Mouse (Mus musculus) erythroblast, embryonic 14.5 days (primary cell): ENCODE results near the gene Cmtm2b. TPM values are rescaled to one million over a fixed set of nuclear protein-coding genes. Genes with fewer than 3 reads are reported as not detected.
"Not testable (repeated sequence)": the region's sequence is repeated elsewhere in the genome, so short reads cannot be mapped to it uniquely, and the experiment has no call there.

Experiments used
- H3K27me3 ChIP-seq: 2 replicates; pipeline ENCODE4 v1.6.1; 2012; ENCODE audit warnings: inconsistent platforms; ENCODE audit not compliant: control insufficient read depth
- H3K36me3 ChIP-seq: 2 replicates; pipeline ENCODE4 v1.6.1; 2012; ENCODE audit warnings: mild to moderate bottlenecking, inconsistent platforms; ENCODE audit not compliant: control insufficient read depth
- H3K4me1 ChIP-seq: 2 replicates; pipeline ENCODE4 v1.6.1; 2012; ENCODE audit warnings: inconsistent platforms; ENCODE audit not compliant: control insufficient read depth
- H3K4me3 ChIP-seq: replicated peaks from 2 replicates; pipeline ENCODE3; 2012; ENCODE audit warnings: moderate library complexity, mild to moderate bottlenecking, inconsistent platforms
- H3K9me3 ChIP-seq: 2 replicates; pipeline ENCODE4 v1.6.1; 2012; ENCODE audit warnings: low read length, inconsistent platforms, mixed read lengths; ENCODE audit not compliant: control insufficient read depth
- GATA1 ChIP-seq: IDR thresholded peaks from 2 replicates; pipeline ENCODE4 v1.6.1; 2012; ENCODE audit warnings: low read length, inconsistent platforms, mixed read lengths
- TAL1 ChIP-seq: IDR thresholded peaks from 3 replicates; pipeline ENCODE4 v1.6.1; 2012; ENCODE audit warnings: low read length, inconsistent platforms, mixed read lengths
- polyA plus RNA-seq: library from polyadenylated mRNA; stranded (reverse); fragments of >175 nt; gene quantifications from 2 replicates; pipeline ENCODE4 v1.2.3, GENCODE M21; 2012

Cmtm2b gene
- not detected in 2 replicates for polyA plus RNA-seq

GRCm38 (mm10) chr8:104321930-104322329, at the start of gene Cmtm2b:
Gene Cmtm2b (plus strand): TSS chr8:104322230.
- not testable (repeated sequence) for H3K9me3 ChIP-seq, H3K4me3 ChIP-seq, H3K27me3 ChIP-seq

GRCm38 (mm10) chr8:104293081-104293480, 28.9 kb upstream of the Cmtm2b start, which contains the start of gene Cmtm2a:
Gene Cmtm2a (minus strand): TSS chr8:104293181.
- H3K36me3 ChIP-seq, H3K4me3 ChIP-seq, H3K4me1 ChIP-seq: not testable (repeated sequence)

More at GRCm38 (mm10) chr8:104321930-104322329, at the start of gene Cmtm2b:
- H3K36me3 ChIP-seq, H3K4me1 ChIP-seq: not testable (repeated sequence)

GRCm38 (mm10) chr8:104294396-104294795, 27.6 kb upstream of the Cmtm2b start:
- Histone ChIP-seq H3K9me3 (no peaks in the 10 kb centered on the region), H3K4me1 (no peaks in the 10 kb centered on the region; the same call in 1 of the 2 replicates), H3K4me3 (no peak overlapping the region), H3K27me3 (no peaks in the 10 kb centered on the region), H3K36me3 (no peaks in the 10 kb centered on the region)
- TF ChIP-seq GATA1 (no peak), TAL1 (no peak)

More at GRCm38 (mm10) chr8:104293081-104293480, 28.9 kb upstream of the Cmtm2b start, which contains the start of gene Cmtm2a:
- H3K27me3 ChIP-seq, H3K9me3 ChIP-seq: not testable (repeated sequence)

GRCm38 (mm10) chr8:104301577-104301976, 20.5 kb upstream of the Cmtm2b start:
- not testable (repeated sequence) for H3K36me3 ChIP-seq, H3K4me3 ChIP-seq

GRCm38 (mm10) chr8:104302536-104302935, 19.5 kb upstream of the Cmtm2b start:
- not testable (repeated sequence) for H3K9me3 ChIP-seq, H3K27me3 ChIP-seq, H3K4me1 ChIP-seq, H3K4me3 ChIP-seq, H3K36me3 ChIP-seq

More at GRCm38 (mm10) chr8:104301577-104301976, 20.5 kb upstream of the Cmtm2b start:
- H3K4me1 ChIP-seq, H3K9me3 ChIP-seq, H3K27me3 ChIP-seq: not testable (repeated sequence)

- TF ChIP-seq TAL1 (no peak), GATA1 (no peak)
- Histone ChIP-seq H3K9me3 (no peaks in the 10 kb centered on the region), H3K27me3 (no peaks in the 10 kb centered on the region), H3K4me1 (peaks cover 4% of the 10 kb centered on the region), H3K4me3 (no peak overlapping the region), H3K36me3 (no peaks in the 10 kb centered on the region)
Measured at GRCm38 (mm10) chr8:104304962-104305361, 17.1 kb upstream of the Cmtm2b start.

- not testable (repeated sequence) for H3K4me1 ChIP-seq
Measured at GRCm38 (mm10) chr8:104308341-104308740, 13.7 kb upstream of the Cmtm2b start.

GRCm38 (mm10) chr8:104309441-104310155, 12.4 kb upstream of the Cmtm2b start, which contains the start of the genes Gm45711 and Cmtm1:
Gene Gm45711 (minus strand): TSS chr8:104310081.
Gene Cmtm1 (minus strand): TSS chr8:104310145.
- H3K4me3 ChIP-seq, H3K4me1 ChIP-seq, H3K36me3 ChIP-seq, H3K9me3 ChIP-seq, H3K27me3 ChIP-seq: not testable (repeated sequence)

More at GRCm38 (mm10) chr8:104308341-104308740, 13.7 kb upstream of the Cmtm2b start:
- not testable (repeated sequence) for H3K27me3 ChIP-seq, H3K4me3 ChIP-seq, H3K9me3 ChIP-seq, H3K36me3 ChIP-seq

GRCm38 (mm10) chr8:104312023-104312422, 10.0 kb upstream of the Cmtm2b start:
- H3K4me1 ChIP-seq, H3K9me3 ChIP-seq, H3K4me3 ChIP-seq, H3K27me3 ChIP-seq, H3K36me3 ChIP-seq: not testable (repeated sequence)

GRCm38 (mm10) chr8:104313311-104313710, 8.7 kb upstream of the Cmtm2b start:
- no peak for TF ChIP-seq GATA1
- TF ChIP-seq TAL1 = no peak
- Histone ChIP-seq H3K4me1 (peaks cover 4% of the 10 kb centered on the region), H3K36me3 (no peaks in the 10 kb centered on the region), H3K4me3 (no peak overlapping the region), H3K9me3 (no peaks in the 10 kb centered on the region), H3K27me3 (no peaks in the 10 kb centered on the region)

- not testable (repeated sequence) for H3K36me3 ChIP-seq, H3K4me3 ChIP-seq, H3K4me1 ChIP-seq, H3K27me3 ChIP-seq, H3K9me3 ChIP-seq
Measured at GRCm38 (mm10) chr8:104321267-104321666, 763 bp upstream of the Cmtm2b start, which contains the start of gene Gm11020. Gene Gm11020 (plus strand): TSS chr8:104321567.
